ENCODE assay signal across 8 mouse cellular contexts in genomic region chr2:75981440-75982081, GRCm38 (mm10). TPM values are rescaled to one million over a fixed set of nuclear protein-coding genes. Genes with fewer than 3 reads are reported as not detected.
A peak's percentile ranks its signal among the peaks of the same experiment; 100 is the strongest.
DNase-seq lines count a peak whose midpoint lies in the region; ATAC-seq and TF ChIP-seq lines count a peak whose summit lies in the region.
"Not testable (repeated sequence)": the region's sequence is repeated elsewhere in the genome, so short reads cannot be mapped to it uniquely, and the experiment has no call there.

Gene Ttc30a1 (minus strand): TSS chr2:75981967.

- H3K4me3 ChIP-seq in hindbrain, embryonic 15.5 days, result peak within 1 kb of the TSS; percentile 46
- H3K4me3 ChIP-seq in thymus, adult 2 months (ENCODE audit: control insufficient read depth, insufficient read depth, low read length), result peak within 1 kb of the TSS; percentile 54

- H3K9me3 ChIP-seq in hindbrain, embryonic 15.5 days, result not testable (repeated sequence)

- ATAC-seq in hindbrain, embryonic 15.5 days (ENCODE audit: low FRiP score, low read depth), result peak; percentile 80

- peak within 1 kb of the TSS; percentile 71 for H3K4me2 ChIP-seq in hindbrain, embryonic 15.5 days

- 3% methylated on average over 32 of the region's 34 CpGs for WGBS in hindbrain, embryonic 15.5 days
- 14% methylated on average over 32 of the region's 34 CpGs for WGBS in thymus, adult 2 months

- peak within 1 kb of the TSS; percentile 63 for H3K27ac ChIP-seq in hindbrain, embryonic 15.5 days (replicated peaks)
- H3K27ac ChIP-seq in thymus, adult 2 months (ENCODE audit: control insufficient read depth, insufficient read depth, low read length), result not testable (repeated sequence)

- TF ChIP-seq POLR2A in thymus, adult 2 months (IDR thresholded peaks at IDR 0.05; ENCODE audit: control insufficient read depth, extremely low read depth, insufficient read depth, low read length, poor library complexity), result not testable (repeated sequence)

- not testable (repeated sequence) for H3K27me3 ChIP-seq in hindbrain, embryonic 15.5 days; thymus, adult 2 months (ENCODE audit: control insufficient read depth, insufficient read depth, low read length)

- peak within 1 kb of the TSS; percentile 29; the same call in 1 of the 2 replicates for H3K9ac ChIP-seq in hindbrain, embryonic 15.5 days

- peak; percentile 93 for DNase-seq in ZHBTc4 (ENCODE audit: low read depth, low spot score)
- peak; percentile 68 to 79 for DNase-seq in cerebellum, postnatal 36 days
- DNase-seq in gastrocnemius, adult 18-20 months (ENCODE audit: low spot score), result peak; percentile 81
- DNase-seq in layer of hippocampus, postnatal 25 days (ENCODE audit: extremely low spot score in 1 of 2, low spot score in 1 of 2), result peak; percentile 48 to 58
- peak; percentile 83 for DNase-seq in lung, postnatal 10 days
- peak; percentile 49 for DNase-seq in ovary, postnatal 10 days (ENCODE audit: low spot score)
- peak; percentile 73 for DNase-seq in thymus, adult 2 months

- not testable (repeated sequence) for H3K4me1 ChIP-seq in hindbrain, embryonic 15.5 days (replicated peaks); thymus, adult 2 months (replicated peaks; ENCODE audit: control insufficient read depth, insufficient read depth, low read length)

- not testable (repeated sequence) for H3K36me3 ChIP-seq in hindbrain, embryonic 15.5 days; thymus, adult 2 months (ENCODE audit: control insufficient read depth, insufficient read depth, low read length)

- not testable (repeated sequence) for TF ChIP-seq CTCF in thymus, adult 2 months (IDR thresholded peaks at IDR 0.05; ENCODE audit: borderline replicate concordance, control insufficient read depth, extremely low read depth, insufficient read depth, low read length, poor library complexity)

RNA-seq across cellular contexts. Expression of gene Ttc30a1, which starts in this region (rescaled TPM):
- 1 to 10 TPM; 1.4 to 1.5 TPM for total RNA-seq in gastrocnemius, adult 18-20 months (2021)
- 7.3 and 8.0 TPM in 2 replicates for polyA plus RNA-seq in hindbrain, embryonic 15.5 days (2015; fragmentation: Nextera tagmentation; extraction: Ambion mirVana)
- total RNA-seq in layer of hippocampus, postnatal 25 days (2021), result 1 to 10 TPM; 3.1 to 3.2 TPM
- 3.5 and 3.8 TPM in 2 replicates for polyA plus RNA-seq in thymus, adult 2 months (2012; rRNA removed)
